Mouse (Mus musculus) CD4-positive helper T cell, adult 2 months (primary cell): Measurements from ENCODE around the gene Copz1.

Source experiments
- DNase-seq: peaks from one replicate; pipeline ENCODE4 v3.0.0-alpha.2; 2012; ENCODE audit warnings: low read depth, missing footprints, low spot score

Copz1 gene

DNA sequence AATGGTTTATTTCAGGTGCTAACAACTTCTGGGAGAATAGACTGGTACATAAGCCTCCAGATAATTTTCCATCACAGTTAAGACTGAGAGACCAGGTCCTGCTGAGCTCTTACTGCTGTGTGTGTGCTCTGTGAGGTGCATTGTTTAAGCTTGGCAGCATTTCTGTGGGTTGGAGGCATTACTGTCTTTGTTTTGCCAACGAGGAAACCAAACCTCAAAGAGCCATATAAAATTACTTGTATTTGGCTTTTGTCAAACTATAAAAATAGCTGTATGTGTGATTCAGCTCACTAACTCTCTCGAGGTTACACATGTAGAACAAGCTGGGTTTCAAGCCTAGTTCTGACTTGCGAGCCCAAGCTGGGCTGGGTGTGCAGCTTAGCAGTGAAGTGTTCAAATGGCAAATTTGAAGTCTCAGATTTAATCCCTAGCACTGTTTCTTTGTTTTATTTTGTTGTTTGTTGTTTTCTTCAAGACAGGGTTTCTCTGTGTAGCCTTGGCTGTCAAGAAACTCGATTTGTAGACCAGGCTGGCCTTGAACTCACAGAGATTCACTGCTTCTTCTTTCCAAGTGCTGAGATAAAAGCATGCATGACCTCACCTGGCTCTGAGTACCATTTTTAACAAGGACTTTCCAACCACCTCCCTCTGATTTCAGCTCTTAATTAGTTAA is 20.3 kb downstream of the Copz1 start:
- DNase-seq, result no peak

DNA sequence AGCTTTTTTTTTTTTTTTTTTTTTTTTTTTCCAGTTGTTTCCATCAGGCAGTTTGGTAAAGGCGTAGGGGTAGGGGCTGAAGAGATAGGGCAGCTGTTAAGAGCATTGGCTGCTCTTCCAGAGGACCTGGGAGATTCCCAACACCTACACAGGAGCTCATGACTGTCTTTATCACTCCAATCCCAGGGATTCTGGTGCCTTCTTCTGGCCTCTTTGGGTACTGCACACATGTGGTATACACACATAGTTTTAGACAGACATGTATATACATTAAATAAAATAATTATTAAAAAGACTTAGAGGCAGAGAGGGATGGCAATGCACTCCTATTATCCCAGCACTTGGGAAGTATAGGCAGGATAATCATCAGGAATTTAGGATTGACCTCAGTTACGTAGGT is 20.9 kb downstream of the Copz1 start:
- DNase-seq, result no peak

DNA sequence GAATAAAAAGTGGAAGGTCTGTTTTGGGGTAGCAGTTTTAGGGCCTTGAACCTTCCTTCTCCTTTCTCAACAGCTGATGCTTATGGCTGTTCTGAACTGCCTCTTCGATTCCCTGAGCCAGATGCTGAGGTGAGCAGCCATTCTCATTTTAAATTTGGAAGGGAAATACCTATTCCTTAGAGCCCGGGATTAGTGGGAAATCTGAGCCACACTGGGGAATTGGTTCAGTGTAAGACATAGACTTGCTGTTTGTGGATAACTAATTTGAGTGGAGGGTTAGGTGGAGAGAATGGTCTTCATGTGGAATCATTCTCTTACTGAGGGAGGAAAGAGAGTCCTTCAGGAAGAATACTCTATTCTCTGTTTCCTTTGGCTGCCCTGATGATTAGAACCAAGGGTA is 22.1 kb downstream of the Copz1 start:
- no peak for DNase-seq

DNA sequence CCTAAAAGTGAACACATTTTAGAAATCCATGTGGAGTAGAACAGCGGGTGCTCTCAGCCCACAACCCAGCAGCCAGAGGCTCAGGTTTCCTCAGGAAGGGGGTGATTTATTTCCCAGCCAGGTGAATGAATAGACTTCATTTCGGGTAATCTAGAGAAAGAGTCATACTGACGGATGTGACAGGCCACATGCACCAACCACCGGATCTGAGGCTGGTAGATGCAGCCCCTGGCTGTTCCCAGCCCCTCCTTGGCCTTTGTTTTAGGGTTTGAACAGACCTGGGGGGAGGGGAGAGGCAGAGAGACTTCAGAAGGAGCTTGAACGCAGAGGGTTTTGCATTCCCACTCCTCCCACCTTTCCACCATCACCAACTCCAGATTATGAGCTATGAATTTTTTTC is 23.3 kb downstream of the Copz1 start:
- DNase-seq, result no peak

DNA sequence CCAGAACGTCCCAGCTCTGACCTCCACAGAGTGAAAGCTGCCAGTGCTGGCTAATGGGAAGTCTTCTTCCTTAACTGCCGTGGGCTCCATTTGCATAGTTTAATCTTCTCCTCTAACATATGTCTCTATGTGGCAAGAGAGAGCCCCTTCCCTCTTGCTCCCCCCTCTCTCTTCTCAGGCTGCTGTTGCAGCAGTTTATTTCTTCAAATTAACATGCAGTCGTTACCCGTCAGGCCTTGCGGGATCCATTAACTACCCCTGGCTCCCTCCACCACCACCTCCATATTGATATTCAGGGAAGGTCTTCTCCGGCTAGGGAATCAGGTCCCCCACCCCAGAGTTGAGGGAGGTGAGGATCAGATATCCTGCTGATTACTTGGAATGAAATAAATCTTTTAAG is 24.8 kb downstream of the Copz1 start:
- DNase-seq, result no peak

DNA sequence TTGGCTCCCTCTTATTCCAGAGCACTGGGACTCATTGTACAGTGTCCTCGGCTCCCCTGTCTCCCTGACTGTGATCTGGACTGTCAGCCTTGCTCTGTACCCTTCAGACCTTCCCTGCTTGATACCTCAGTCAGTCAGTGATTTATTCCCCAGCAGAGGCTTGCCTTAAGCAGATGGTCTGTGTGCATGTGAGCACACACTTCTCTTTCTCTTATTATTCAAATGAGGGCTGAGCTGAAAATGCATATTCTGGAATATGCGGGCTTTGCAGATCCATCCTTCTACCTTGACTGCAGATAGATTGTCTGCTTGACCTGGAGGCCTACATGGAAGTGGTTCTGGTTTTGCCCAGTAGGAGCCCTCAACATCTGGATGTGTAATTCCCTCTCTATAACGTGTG is 25.5 kb downstream of the Copz1 start:
- DNase-seq, result no peak

DNA sequence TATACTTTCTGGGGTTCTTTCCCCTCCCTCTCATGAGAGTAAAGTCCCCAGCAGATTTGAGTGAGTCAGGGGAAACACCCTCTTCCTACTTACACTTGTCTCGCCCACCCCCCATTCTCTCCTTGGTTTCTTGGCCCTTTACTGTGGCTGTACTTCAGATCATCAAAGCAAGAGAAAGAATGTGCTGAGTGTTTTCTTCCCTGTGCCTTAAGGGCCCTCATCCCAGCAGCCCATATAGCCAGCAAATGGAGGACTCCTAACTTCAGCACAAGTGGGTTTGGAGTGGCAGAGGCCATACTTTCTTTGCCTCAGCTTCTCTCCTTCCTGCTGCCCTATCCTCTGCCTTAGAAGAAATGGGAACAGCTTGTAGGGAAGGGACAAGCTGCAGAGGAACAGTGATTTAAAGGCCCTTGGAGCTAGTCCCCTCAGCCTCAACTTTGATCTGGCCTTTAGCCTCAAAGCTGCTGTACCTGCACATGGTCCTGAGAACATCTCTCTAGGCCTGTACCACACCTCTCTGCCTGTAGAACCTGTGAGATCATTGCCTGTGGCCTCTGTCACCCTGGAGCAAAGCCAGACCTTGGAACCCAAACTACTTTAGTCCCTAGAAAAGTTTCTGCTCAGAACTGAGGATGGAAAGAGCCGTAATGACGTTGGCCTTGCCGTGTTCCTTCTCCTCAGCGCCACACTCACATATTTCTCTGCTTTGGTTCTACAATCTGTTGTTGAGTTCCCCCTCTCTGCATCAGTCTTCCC is 26.5 kb downstream of the Copz1 start:
- DNase-seq, result no peak

DNA sequence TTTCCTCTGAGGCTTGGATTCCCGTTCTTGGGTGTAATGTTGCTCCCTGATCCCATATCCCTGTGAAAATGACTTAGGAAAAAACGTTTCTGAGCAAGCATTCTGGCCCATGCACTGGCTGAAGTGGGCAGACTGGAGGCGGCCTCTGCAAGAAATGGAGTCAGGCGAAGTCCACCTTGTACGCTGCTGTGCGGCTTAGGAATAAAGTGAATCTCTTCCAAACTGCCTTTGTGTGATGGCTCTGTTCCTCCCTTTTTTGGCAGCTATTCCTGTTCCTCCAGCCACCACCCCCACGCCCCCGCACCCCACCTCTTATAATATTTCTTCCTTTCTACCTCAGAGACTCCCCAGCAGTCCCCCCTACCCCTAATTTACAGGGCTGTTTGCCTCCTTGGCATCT is 27.1 kb downstream of the Copz1 start:
- DNase-seq, result no peak

DNA sequence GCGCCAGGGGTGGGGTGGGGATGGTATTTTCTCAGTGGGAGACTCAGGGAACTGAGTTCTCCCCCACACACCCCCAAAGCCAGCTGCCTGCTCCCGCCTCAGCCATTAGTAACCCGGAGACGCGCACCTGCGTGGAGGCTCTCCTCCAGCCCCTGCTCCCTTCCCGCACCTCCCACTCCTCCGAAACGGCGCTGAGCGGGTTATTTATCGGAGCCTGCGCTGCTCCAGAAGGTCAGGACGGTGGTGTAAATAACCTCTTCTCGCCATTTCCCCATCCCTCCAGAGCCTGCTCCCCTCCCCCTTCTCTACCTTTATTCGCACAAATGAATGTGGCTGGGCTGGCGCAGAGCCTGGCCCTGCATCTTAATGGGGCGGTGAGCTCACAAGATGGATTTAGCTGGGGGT is 27.6 kb downstream of the Copz1 start:
- DNase-seq, result no peak

DNA sequence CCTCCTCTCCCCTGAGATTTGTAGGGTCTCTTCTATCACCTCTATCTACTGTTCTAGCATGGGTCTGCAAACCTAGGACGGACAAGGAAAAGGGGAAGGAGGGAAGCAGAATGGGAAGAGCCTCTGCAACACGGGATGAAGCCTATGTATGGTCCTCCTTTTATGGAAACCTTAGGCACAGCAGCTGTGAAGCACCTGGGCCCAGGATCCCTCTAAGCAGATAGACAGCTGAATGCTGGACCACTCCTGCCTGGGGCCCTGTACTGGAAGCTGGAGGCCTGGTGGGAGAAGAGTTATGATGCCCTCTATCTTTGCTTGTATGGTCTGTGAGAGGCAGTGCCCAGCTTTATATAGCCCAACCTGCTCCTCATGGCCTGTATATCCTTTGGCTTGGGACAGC is 28.0 kb downstream of the Copz1 start:
- DNase-seq, result no peak

DNA sequence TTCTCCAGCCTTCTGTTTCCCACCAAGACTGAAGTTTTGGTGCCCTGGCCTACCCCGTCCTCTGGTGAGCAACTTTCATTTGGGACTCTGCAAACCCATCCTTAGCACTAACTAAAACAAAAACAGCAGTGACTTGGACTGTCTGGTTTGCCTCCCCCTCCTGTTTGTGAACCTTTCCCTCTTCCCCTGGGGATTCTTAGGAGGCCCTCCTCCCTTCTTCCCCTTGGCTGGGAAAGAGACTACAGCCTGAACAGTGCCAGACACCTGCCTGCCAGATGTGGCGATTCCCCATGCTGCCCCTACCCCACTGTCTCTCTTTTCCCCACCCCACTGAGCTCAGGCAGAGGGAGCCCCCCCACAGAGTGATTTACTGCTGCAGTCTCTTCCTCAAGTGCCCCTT is 28.5 kb downstream of the Copz1 start:
- no peak for DNase-seq

DNA sequence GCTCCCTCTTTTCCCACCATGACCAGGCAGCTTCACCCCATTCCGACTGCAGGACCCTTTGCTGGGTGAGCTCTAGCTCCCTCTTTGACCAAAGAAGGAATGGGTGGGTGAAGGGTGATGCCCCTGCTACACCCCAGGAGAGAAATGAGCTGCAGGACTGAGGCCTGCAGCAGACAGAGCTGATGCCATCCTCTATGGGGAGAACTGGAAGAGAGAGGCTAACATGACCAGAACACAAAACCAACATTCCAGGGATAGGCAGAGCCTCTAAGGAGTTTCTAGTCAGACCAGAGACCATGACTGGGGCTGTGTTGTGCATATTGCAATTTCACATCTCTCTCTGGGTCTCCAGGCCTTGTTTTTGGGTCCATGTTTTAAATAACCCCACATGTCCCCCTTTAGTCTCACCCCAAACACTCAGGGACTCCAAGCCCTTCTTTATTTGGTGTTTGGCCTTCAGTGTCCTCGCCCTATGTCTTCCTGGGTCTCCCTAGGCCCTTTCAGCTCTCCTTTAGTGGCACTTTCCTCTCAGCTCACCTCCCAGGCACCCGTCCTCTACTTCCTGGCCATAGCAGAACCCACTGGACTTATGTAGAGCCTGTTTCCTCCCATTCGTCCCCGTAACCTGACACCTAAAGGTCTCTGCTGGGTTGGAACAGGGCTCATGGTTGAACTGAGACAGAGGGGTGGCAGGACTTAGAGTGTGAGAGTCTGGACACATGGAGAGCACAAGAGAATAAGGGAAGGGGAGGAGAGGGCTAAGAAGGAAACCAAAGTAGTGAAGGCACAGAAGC is 29.2 kb downstream of the Copz1 start:
- DNase-seq, result no peak

DNA sequence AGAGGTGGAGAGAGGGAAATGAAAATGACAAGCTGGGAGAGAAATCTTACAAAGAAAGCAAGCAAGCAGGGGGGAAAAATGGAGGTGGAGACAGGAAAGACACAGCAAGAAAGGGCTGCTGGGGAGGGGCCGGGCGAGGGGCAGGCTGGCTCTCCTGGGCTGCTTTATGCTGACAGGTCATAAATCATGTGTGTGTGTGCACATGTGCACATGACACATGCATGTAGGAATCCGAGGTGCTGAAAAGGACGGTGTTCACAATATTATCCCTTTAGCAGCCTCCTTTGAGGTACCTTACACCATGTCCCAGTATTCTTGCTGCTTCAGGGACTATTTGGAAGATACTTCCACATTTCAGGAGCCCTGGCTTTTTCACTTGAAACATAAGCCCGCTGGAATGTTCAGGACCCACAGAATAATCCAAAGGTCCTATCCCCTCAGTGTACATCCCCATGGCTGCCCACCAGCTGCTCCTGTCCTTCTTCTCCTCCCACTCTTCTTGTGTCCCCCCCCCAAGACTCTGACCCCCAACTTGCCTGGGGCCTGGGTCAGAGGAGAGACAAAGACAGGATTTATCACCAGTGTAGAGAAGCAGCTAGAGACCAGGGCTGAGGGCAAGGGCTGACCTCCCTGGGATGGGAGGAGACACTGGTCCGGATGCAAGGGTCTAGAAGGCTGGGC is 30.0 kb downstream of the Copz1 start:
- no peak for DNase-seq

DNA sequence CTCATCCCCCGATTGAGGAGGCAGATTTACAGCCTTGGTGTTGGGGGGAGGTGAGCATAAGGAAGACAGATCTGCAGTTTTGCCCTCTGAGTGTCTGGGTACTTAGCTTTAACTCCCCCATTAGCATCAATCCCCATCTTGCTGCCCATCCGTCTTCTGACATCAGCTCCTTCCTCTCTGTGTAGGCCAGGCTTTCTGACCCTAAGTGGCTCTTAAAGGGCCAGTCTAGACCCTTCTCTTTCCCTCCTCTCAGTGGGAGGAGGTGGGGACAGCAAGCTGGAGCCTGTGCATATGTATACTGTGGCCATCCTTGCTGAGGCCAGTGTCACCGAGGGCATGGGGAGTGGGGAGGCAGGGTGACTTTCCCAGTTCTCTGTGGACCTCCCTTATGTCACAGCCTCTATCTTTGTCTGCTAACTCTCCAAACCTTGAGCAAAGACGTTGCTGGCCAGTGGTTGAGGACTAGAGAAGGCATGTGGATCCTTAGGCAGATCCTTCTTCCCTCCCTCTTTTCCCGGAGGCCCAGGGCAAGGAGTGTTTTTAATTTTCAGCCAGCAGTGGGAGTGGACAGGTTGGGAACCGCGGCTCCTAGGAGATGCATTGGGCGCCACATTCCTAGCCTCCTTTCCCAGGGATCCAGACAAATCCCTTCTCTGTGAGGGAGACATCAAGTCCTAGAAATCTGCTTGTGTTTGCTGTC is 31.6 kb downstream of the Copz1 start:
- DNase-seq, result no peak

DNA sequence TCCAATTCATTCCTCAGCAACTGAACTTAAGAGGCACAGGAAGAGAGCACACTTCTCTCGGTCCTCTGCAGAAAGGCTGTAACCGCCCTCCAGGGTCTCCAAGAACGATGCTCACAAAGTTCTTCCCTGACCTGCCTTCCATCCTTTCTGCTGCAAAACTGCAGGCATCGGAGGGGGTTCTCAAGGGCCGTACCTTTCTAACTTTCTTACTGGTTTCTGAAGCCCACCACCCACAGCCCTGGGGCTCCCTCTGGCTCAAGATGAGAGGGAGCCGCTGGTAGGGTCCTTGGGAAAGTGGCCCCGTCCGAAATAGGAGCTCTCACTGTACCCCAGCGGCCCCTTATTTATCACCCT is 32.1 kb downstream of the Copz1 start:
- no peak for DNase-seq

DNA sequence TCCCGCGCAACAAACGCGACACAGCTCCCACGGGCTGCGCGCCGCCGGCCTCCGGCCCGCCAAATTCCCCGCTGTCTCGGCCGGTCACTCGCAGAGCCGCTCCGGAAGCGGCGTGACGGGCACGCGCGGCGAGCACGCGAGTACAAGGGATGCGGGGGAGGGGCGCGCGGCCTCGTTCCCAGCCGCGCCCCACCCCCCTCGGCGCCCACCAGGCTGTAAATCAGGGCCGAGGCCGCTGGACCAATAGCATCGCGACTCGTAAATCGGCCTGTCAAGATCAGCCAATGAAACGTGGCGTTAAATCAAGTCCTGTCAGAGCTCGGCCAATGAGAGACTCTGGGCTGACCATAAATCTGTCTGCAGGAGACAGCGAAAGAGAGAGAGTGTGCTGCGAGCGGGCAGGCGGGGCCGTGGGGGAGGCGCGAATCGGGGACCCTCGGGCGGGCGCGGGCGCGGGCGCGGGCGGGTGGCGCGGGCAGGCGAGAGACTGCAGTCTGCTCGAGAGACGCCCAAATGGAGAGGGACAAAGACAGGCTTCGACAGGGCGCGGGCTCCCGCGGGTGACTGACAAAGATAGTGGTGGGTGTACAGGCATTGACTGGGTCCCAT is 32.7 kb downstream of the Copz1 start:
- DNase-seq, result peak; percentile 92

DNA sequence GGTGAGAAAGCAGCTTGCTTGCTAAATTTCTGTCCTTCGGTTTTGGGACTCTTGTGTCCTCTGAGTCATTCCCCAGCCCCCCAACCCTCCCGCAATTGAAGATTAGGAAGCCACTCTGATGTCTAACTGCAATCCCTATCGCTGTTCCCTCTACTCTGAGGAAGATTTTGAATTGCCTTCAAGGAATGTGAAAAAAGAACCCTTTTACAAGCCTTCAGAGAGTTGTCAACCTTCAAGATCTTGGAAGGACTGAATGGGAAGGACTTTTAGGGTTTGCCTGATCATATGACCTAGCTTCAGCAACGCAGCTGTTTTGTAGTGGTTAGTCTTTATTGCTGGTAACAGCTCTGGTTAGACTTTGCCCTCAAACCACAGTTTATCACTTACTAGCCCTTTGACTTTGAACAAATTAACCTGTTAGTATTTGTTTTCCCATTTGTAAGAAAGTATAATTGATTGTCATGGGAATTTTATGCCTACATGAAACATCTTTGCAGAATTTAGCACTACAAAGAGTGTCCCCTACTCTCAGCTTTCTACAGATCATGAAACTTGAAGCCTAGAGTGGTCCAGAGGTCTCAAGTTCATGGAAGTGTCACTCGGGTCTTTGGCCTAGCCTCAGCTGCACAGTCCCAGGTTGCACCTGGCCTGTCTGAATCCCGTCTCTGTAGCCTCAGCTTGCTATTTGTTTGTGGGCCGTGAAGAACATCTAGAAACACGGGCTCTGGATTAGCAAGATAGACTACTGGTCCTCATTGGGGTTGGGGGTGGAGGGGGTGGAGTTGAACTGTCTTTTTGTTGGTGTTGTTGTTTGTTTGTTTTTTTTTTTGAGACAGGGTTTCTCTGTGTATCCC is 33.5 kb downstream of the Copz1 start:
- DNase-seq, result no peak

DNA sequence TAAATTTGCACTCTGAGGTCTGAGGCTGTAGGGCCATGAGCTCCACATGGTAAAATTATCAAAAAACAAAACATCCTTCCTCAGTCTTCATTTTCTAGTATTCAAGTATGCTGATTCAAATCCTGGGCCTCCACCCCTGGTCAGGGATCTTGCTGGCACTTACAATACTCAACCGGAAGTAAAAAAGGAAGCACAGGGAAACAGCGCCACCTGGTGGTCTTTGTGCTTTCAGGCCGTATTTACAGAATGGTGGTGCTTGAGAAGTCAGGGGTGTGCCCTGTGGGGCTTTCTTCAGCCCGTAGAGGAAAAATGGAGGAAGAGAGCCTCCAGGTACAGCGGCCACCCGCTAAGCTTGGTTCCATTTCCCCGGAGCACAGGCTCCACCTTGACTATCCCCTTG is 34.6 kb downstream of the Copz1 start:
- DNase-seq, result peak; percentile 88

DNA sequence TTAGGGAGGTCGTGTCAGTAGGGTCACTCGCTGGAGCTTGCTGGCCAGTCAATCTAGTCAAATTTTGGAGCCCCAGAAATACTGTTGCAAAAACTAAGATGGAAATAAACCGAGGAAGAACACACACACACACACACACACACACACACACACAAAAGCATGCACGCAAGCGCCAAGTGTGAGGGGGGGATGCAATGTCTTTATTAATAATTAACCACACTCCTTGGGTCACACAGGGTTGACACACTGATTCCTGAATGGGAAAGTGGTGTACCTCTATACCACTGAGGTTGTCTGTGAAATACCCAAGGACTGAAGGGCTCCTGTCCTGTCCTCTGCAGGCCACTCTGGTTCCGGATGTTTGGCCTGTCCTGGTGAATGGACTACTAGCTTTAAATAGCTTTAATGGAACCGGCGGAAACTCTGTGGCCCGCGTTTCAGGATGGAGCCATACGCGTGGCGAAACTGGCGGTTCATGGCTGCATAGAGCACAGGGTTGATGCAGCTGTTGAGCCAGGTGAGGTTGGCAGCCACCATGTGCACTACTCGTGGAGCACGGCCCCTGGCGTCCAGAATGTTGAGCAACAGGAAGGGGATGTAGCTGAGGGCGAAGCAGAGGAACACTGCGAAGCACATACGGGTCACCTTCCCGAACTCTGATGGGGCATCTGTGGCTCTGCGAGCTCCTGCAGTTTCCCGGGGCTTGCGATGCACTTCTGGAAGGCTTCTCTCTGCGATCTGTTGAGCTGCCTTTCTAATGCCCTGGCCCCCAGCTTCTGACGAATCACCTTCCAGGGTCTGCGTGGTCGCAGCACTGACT is 35.8 kb downstream of the Copz1 start:
- DNase-seq, result no peak
